Mouse (Mus musculus): Measurements from ENCODE around the gene Ccdc124.
A peak's percentile ranks its signal among the peaks of the same experiment; 100 is the strongest.
"Not testable (repeated sequence)": the region's sequence is repeated elsewhere in the genome, so short reads cannot be mapped to it uniquely, and the experiment has no call there.

The Ccdc124 gene

DNA sequence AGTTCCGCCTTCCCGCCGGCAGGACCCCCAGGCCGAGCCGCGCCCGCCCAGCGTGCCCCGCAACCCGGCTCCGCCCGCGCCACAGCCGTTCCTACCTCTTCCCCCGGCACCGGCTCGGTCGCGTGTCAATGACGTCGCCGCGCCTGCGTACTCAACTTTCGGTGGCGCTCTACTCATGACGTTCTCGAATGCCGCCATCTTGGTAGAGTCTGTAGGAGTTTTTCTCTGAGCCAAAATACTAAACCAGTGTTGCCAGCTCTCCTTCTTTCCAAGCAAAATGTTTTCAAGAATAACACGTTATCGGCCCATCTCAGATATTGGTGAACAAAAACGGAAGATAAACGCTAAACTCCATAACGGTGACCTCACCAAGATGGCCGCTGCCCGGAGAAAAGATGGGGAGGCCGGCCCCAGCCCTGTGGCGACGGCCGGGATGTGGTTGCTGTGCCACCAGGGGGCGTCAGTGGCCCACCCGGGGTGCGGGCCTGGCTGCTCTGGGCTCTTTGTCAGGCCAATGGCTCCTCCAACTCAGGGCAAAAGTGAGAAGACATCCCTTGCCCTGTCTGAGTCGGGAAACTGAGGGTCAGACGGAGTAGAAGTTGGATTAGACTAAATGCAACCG lies at the start of gene Ccdc124:
Gene Ccdc124, minus strand, starts transcription at position 572 of the 622 bp plus-strand sequence.
- peak; percentile 97 for DNase-seq

DNA sequence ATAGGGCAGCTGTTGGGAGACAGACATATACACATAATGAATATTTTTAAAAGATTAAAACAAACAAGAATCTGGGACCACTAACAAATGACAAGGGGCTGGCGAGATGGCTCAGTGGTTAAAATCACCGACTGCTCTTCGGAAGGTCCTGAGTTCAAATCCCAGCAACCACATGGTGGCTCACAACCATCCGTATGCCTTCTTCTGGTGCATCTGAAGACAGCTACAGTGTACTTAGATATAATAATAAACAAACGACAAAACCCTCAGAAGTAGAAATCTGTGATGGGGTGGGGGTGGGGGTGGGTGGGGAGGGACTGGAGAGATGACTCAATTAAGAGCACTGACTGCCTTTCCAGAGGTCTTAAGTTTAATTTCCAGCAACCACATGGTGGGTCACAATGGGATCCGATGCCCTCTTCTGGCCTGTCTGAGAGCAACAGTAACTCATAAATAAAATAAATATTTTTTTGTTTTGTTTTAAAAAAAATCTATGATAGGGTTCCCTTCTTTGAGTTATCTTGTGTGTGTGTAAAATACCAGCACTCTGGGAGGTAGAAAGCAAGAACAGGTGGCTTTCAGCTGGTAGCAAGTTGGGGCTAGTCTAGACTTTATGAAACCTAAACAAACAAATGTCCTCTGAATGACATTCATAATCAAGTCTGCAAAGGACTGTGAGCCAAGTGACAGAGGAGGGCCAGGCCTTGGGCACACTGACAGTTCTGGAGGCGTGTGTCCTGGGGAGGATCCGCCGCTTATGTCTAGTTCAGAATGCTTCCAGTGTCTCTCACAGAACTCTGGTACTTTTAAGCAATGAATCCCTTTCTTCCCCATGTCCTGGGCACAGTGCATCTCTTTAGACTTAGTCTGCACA lies 46.6 kb upstream of the Ccdc124 start:
- no peak for DNase-seq

GRCm38 (mm10) chr8:70914704-70915103 lies 41.0 kb upstream of the Ccdc124 start:
- DNase-seq, result no peak

DNA sequence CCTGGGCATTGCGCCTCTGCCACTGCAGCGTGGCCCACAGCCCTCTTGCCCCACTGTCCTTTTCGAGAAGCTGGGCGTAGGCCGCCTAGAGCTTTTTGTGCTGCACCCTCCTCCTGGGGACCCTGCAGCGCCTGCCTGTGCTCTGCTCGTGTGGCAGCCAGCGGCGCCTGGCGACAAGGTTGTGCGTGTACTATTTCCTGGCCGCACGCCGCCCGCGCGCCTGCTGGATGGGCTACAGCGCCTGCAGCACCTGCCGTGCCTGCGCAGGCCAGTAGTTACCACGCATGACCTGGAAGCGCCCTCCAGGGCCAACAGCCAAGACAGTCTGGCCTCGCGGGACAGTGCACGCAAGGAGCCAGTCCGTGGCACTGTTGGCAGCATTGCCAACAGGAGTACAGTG lies 39.8 kb upstream of the Ccdc124 start:
- no peak for DNase-seq

GRCm38 (mm10) chr8:70912955-70913354 lies 39.2 kb upstream of the Ccdc124 start:
- no peak for DNase-seq

- no peak for DNase-seq
Observed at GRCm38 (mm10) chr8:70911596-70911995, 37.9 kb upstream of the Ccdc124 start.

- DNase-seq, result no peak
Observed at GRCm38 (mm10) chr8:70907518-70907917, 33.8 kb upstream of the Ccdc124 start.

- peak; percentile 72 for DNase-seq
Observed at GRCm38 (mm10) chr8:70905831-70906736, 32.3 kb upstream of the Ccdc124 start, which contains the start of gene Map1s. Gene Map1s (plus strand): TSS chr8:70905932.

DNA sequence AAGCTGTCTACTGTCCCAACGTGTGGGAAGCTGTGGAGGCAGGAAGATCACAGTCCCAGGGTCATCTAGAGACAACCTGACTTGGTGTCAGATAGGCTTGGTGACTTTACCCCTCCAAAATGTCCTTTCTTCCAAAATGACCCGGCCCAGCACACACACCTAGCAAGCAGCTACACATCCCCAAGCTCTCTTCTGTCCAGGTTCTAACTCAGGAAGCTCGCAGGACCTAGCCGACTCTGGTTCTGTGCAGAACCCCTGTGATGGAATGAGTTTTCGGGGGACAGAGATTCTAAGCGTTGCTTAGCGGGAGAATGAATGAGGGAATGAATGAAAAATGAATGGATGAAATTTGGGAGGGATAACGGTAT lies 31.7 kb upstream of the Ccdc124 start:
- DNase-seq, result no peak

GRCm38 (mm10) chr8:70904532-70904931 lies 30.8 kb upstream of the Ccdc124 start:
- DNase-seq, result peak; percentile 55

GRCm38 (mm10) chr8:70903582-70903981 lies 29.8 kb upstream of the Ccdc124 start:
- DNase-seq, result no peak

GRCm38 (mm10) chr8:70903112-70903511 lies 29.4 kb upstream of the Ccdc124 start:
- no peak for DNase-seq

GRCm38 (mm10) chr8:70902211-70902610 lies 28.5 kb upstream of the Ccdc124 start:
- DNase-seq, result peak; percentile 28

DNA sequence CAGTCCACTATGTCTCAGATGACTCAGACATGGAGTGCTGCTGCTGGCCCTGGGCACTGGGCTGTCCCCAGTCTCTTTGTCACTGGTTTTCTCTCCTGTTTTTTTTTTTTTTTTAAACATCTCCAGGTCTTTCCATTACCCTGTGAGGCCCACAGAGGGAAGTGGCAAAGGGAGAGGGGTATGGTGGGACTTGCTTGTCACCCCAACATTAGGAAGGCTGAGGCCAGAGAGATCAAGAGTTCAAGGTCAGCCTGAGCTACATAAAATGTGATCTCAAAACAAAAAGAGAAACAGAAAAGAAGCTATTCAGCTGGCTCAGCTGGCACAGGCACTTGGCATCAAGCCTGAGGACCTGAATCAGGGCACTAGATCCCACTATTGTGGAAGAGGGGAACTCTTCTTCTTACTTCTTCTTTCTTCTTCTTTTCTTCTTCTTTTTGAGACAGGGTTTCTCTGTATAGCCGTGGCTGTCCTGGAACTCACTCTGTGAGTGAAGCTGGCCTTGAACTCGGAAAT lies 27.2 kb upstream of the Ccdc124 start:
- no peak for DNase-seq

DNA sequence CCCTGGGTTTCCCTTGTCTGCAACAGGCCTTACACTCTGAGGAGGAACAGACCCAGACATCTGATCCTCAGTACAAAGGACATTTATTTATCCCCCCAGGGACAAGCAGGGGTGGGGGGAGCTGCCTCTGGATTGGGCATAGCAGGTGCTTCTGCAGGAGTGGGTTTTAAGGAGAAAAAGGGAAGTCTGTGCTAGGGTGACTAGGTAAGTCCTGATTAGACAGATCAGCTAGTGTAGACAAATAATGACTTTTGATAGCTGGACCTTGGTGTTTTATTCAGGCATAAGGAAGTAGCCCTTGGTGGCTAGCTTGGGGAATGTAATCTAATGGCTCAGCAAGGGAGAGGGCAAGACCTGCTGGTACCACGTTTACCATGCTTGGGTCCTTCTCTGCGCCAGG lies 25.5 kb upstream of the Ccdc124 start:
- no peak for DNase-seq

DNA sequence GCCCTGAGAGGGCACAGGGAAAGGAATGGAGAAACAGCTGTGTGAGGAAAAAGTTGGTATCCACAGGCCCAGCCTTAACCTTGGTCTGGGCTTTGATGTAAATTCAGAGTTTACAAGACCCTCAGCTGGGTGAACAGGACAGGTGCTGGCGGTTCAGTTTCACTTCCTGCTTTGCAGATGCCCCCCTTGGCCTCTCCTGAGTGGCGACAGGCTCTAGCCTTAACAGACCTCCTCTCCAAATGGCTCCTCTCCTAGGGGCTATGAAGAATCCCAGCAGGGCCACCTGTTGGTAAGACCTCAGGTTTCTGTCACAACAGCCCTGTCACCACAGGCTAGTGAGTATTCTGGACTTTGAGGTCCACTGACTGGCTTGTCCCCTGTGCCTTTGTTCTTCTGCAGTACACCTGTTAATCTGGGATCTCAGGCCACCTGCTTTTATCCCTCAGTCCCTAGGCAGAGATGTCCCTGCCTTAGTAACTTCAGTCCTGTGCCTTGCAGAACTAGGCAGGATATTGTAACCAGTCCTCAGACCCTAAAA lies 25.0 kb upstream of the Ccdc124 start:
- DNase-seq, result no peak

DNA sequence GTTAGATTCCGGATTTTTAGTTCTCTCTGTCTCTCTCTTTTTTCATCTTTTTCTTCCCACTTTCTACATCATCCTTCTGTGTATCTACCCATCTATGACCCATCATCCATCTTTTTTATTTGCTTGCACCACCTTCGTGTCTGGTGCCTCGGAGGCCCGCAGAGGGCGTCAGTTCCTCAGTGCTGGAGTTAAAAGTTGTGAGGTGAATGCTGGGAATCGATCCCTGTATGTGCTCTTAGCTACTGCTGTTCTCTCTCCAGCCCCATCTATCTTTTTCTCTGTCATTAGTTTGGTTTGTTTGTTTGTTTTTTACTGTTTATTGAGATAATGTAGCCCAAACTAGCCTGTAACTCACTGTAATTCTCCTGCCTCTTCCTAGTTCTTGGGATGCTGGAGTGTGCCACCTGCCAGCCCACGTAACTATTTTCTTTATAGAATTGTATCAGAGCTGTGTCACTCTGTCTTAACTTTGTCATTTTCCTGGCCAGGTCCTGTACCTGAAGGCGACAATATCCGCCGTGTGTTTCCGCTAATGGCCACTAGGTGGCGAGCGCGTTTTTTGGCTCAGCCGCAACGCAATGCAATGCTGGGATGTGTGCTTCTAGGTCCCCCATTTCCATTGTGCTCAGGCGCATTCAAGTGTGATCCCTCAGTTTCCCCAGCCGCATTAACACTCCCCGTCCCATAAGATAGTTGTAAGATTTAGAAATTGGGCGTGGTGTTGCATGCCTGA lies 24.1 kb upstream of the Ccdc124 start:
- peak; percentile 92 for DNase-seq

DNA sequence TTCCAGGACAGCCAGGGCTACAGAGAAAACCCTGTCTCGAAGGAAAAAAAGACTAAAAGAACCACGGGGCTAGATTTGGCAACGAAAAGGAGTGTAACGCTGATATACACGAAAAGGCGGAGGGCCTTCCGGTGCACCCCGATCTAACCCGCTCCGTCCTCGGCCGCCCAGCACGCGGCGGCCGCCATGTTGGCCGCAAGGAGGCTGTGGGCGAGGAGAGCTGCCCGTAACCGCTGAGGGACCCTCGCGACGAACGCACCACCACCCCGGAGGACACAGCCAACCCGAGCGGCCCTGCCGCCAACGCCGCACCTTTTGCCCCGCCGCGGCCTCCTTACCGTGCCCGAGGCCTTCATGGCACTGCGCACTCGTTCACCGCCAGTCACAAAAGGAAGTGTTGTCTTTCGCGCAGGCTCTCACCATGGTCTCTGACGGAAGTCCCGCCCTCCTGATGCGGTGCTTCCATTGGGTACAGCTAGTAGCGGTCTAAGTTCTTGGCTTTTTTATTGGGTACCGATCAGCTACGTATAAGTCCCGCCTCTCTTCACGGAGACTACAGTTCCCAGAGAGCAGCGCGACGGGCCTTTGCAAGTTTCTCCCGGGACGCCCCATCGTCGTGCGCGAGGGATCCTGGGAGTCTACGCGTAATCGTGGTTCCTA lies 23.4 kb upstream of the Ccdc124 start, which contains the start of gene Rpl18a:
Gene Rpl18a, minus strand, starts transcription at position 392 of the 660 bp plus-strand sequence.
- DNase-seq, result peak; percentile 92

DNA sequence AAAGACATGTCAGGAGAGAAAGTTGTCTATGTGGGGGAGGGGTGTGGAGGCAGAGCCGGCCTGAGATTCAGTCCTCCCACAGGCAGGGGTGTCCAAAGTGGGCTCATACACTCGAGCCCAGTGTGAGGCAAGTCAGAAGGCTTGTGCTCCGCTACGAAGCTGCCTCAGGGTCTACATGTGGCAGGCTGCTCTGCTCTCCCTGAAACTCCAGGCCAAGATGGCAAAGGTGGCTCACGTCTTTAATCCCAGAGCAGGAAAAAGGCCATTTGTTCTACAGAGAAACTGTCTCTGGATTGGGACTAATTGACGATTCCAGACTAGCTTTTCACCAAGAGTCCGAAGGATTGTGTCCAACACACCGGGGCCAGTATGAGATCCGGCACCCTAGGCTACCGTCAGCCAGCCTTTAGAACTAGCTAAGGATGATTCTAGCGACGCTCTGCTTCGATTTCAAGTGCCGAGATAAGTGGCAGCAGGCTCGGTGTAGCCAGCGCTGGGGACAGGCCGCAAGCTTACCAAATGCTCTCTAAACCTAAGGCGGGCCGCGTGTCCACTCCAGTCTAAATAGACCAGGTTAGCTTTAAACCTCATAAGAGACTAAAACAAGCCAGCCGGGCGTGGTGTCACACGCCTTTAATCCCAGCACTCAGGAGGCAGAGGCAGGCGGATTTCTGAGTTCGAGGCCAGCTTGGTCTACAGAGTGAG lies 22.7 kb upstream of the Ccdc124 start:
- DNase-seq, result no peak

DNA sequence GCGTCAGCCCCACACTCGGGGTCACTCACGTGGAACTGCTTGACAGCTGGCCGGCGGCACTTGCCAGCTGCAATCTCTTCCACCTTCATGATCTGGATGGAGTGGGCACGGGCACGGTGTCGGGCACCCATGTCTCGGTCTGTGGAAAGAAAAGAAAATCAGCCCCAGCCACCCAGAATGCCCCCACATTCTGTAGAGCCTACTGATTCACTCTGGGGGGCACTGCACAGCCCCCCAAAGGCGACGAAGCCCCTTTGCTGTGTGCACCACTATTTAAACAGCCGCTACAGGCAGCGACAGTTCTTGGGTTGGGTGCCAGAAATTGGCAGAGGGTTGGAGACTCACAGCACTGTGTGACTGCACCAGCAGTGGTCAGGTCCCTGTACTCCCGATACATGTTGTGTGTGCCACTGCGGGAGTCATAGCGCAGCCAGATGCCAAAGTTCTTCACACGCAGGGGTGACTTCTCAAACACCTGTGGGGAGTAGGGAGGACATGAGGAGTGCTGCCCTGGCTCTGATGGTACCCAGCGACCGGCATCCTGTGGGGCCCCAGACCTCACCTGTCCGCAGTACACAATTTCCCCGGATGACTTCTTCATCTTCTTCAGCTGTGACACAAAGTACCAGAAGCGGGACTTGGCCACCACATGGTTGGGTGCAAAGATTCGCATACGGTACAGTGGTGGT lies 22.0 kb upstream of the Ccdc124 start:
- not testable (repeated sequence) for DNase-seq

Measured in lung, postnatal 14 days (tissue).